ENCODE assay signal across 28 mouse cellular contexts in the genomic region with DNA sequence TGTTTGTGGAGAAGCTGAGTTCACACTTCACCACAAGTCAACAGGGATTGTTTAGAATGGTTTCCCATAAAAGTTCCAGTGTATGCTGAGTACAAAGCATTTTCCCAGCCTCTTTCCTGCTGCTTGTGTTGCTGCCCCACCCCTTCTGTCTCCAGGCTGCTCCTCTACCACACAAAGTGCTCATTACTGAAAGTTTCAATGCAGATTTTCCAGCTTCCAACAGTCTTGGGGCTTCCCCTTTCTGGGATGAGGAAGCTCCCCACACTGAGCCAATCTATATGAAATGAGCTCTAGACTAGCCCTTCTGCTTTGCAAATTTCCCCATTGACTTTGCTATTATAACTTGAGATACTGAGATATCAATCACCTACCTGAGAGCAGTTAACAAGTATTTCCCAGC. TPM values are rescaled to one million over a fixed set of nuclear protein-coding genes. Genes with fewer than 3 reads are reported as not detected.
"Had no signal": no experiment of that assay in that cellular context is flagged by ENCODE, and none has a peak within 500 bp of the region (broad histone marks: within the 10 kb centered on the region; RNA-seq: fewer than 3 reads in every experiment).

No protein-coding gene starts in this region.

- H3K36me3 ChIP-seq: limb, embryonic 12.5 days; midbrain, embryonic 10.5 days; midbrain, embryonic 13.5 days; stomach, embryonic 15.5 days had no signal

- ATAC-seq: intestine, embryonic 16.5 days; liver, postnatal 0 days; midbrain, embryonic 13.5 days; midbrain, embryonic 16.5 days had no signal

- H3K4me3 ChIP-seq: layer of hippocampus, adult 2 months; left cerebral cortex, adult 2 months; limb, embryonic 12.5 days; megakaryocyte, embryonic 14.5 days; midbrain, embryonic 10.5 days; midbrain, embryonic 13.5 days; stomach, embryonic 15.5 days had no signal

- H3K4me1 ChIP-seq: limb, embryonic 12.5 days; megakaryocyte, embryonic 14.5 days; midbrain, embryonic 10.5 days; midbrain, embryonic 13.5 days; stomach, embryonic 15.5 days had no signal

- DNase-seq: kidney, adult 2 months; kidney, postnatal 25 days; layer of hippocampus, adult 9-11 months; layer of hippocampus, postnatal 36 days; liver, postnatal 0 days; lung, embryonic 14.5 days; lung, postnatal 10 days; lung, postnatal 36 days; thymus, postnatal 25 days had no signal

- H3K27ac ChIP-seq: kidney, postnatal 0 days; layer of hippocampus, adult 2 months; left cerebral cortex, adult 2 months; limb, embryonic 12.5 days; liver, embryonic 14.5 days; midbrain, embryonic 10.5 days; midbrain, embryonic 13.5 days; stomach, embryonic 15.5 days had no signal

- H3K9ac ChIP-seq: limb, embryonic 12.5 days; liver, embryonic 14.5 days; liver, postnatal 0 days; lung, embryonic 14.5 days; midbrain, embryonic 13.5 days; stomach, embryonic 15.5 days had no signal

- H3K27me3 ChIP-seq: limb, embryonic 12.5 days; megakaryocyte, embryonic 14.5 days; midbrain, embryonic 13.5 days; stomach, embryonic 15.5 days had no signal

RNA-seq across cellular contexts. Expression of a gene that starts 4.0 kb away (rescaled TPM):
- total RNA-seq: layer of hippocampus, postnatal 36 days; left cerebral cortex, adult 2 months; left cerebral cortex, postnatal 10 days; left cerebral cortex, postnatal 36 days had no signal
- polyA plus RNA-seq: intestine, embryonic 16.5 days; kidney, adult 2 months; kidney, embryonic 14.5 days; kidney, postnatal 0 days; large intestine, adult 2 months; limb, embryonic 12.5 days; liver, embryonic 11.5 days; liver, embryonic 14.5 days; liver, postnatal 0 days; lung, embryonic 14.5 days; midbrain, embryonic 10.5 days; midbrain, embryonic 13.5 days; midbrain, embryonic 16.5 days; neural tube, embryonic 11.5 days; neural tube, embryonic 14.5 days; stomach, embryonic 15.5 days; thymus, postnatal 0 days had no signal

RNA-seq across cellular contexts. Expression of a gene that starts 19.5 kb away (rescaled TPM):
- total RNA-seq: left cerebral cortex, postnatal 10 days had no signal
- polyA plus RNA-seq: limb, embryonic 12.5 days; liver, embryonic 11.5 days; liver, embryonic 14.5 days; midbrain, embryonic 10.5 days; midbrain, embryonic 13.5 days had no signal

RNA-seq across cellular contexts. Expression of a gene that starts 32.9 kb away (rescaled TPM):
- total RNA-seq: layer of hippocampus, adult 2 months; layer of hippocampus, postnatal 36 days; left cerebral cortex, adult 2 months; left cerebral cortex, postnatal 10 days; left cerebral cortex, postnatal 36 days had no signal
- polyA plus RNA-seq: intestine, embryonic 16.5 days; kidney, adult 2 months; kidney, embryonic 14.5 days; kidney, postnatal 0 days; large intestine, adult 2 months; limb, embryonic 12.5 days; liver, embryonic 11.5 days; liver, embryonic 14.5 days; liver, postnatal 0 days; lung, embryonic 14.5 days; midbrain, embryonic 10.5 days; midbrain, embryonic 13.5 days; midbrain, embryonic 16.5 days; neural tube, embryonic 11.5 days; neural tube, embryonic 14.5 days; stomach, embryonic 15.5 days; thymus, postnatal 0 days had no signal

RNA-seq across cellular contexts. Expression of a gene that starts 37.1 kb away (rescaled TPM):
- total RNA-seq: layer of hippocampus, adult 2 months; left cerebral cortex, adult 2 months; left cerebral cortex, postnatal 10 days; left cerebral cortex, postnatal 36 days had no signal
- polyA plus RNA-seq: intestine, embryonic 16.5 days; kidney, adult 2 months; kidney, embryonic 14.5 days; kidney, postnatal 0 days; large intestine, adult 2 months; limb, embryonic 12.5 days; liver, embryonic 11.5 days; liver, embryonic 14.5 days; liver, postnatal 0 days; lung, embryonic 14.5 days; midbrain, embryonic 10.5 days; midbrain, embryonic 13.5 days; midbrain, embryonic 16.5 days; neural tube, embryonic 11.5 days; neural tube, embryonic 14.5 days; stomach, embryonic 15.5 days; thymus, postnatal 0 days had no signal

RNA-seq across cellular contexts. Expression of a gene that starts 42.4 kb away (rescaled TPM):
- total RNA-seq: layer of hippocampus, adult 2 months; left cerebral cortex, postnatal 10 days had no signal
- polyA plus RNA-seq: neural tube, embryonic 14.5 days had no signal
